Mouse (Mus musculus): ENCODE measurements around the gene Rfc5.

The Rfc5 gene

GRCm38 (mm10) chr5:117359497-117360227, 29.2 kb downstream of the Rfc5 start:
- no peak for TF ChIP-seq GATA4 (IDR thresholded peaks at IDR 0.05; ENCODE audit: insufficient replicate concordance, low read length)

- no peak for TF ChIP-seq GATA4 (IDR thresholded peaks at IDR 0.05; ENCODE audit: insufficient replicate concordance, low read length)
These were observed 30.1 kb downstream of the Rfc5 start for GRCm38 (mm10) chr5:117358725-117359124.

- no peak for TF ChIP-seq GATA4 (IDR thresholded peaks at IDR 0.05; ENCODE audit: insufficient replicate concordance, low read length)
These were observed 30.6 kb downstream of the Rfc5 start for GRCm38 (mm10) chr5:117358248-117358630.

GRCm38 (mm10) chr5:117357478-117358247, 31.2 kb downstream of the Rfc5 start:
- no peak for TF ChIP-seq GATA4 (IDR thresholded peaks at IDR 0.05; ENCODE audit: insufficient replicate concordance, low read length)

- no peak for TF ChIP-seq GATA4 (IDR thresholded peaks at IDR 0.05; ENCODE audit: insufficient replicate concordance, low read length)
These were observed 31.7 kb downstream of the Rfc5 start, which contains the start of gene Wsb2 for GRCm38 (mm10) chr5:117357129-117357477. TSS of gene Wsb2 (plus strand) at chr5:117357304.

- TF ChIP-seq GATA4 (IDR thresholded peaks at IDR 0.05; ENCODE audit: insufficient replicate concordance, low read length) = no peak; the same call in 1 of the 2 replicates
These were observed 32.3 kb downstream of the Rfc5 start for GRCm38 (mm10) chr5:117356365-117357128.

- no peak for TF ChIP-seq GATA4 (IDR thresholded peaks at IDR 0.05; ENCODE audit: insufficient replicate concordance, low read length)
These were observed 33.1 kb downstream of the Rfc5 start for GRCm38 (mm10) chr5:117355648-117356303.

GRCm38 (mm10) chr5:117354121-117354520, 34.7 kb downstream of the Rfc5 start:
- TF ChIP-seq GATA4 (IDR thresholded peaks at IDR 0.05; ENCODE audit: insufficient replicate concordance, low read length) = no peak

- no peak for TF ChIP-seq GATA4 (IDR thresholded peaks at IDR 0.05; ENCODE audit: insufficient replicate concordance, low read length)
These were observed 40.6 kb downstream of the Rfc5 start for GRCm38 (mm10) chr5:117348279-117348678.

GRCm38 (mm10) chr5:117347838-117348237, 41.0 kb downstream of the Rfc5 start:
- no peak for TF ChIP-seq GATA4 (IDR thresholded peaks at IDR 0.05; ENCODE audit: insufficient replicate concordance, low read length)

- TF ChIP-seq GATA4 (IDR thresholded peaks at IDR 0.05; ENCODE audit: insufficient replicate concordance, low read length) = no peak
These were observed 41.8 kb downstream of the Rfc5 start for GRCm38 (mm10) chr5:117347011-117347410.

- TF ChIP-seq GATA4 (IDR thresholded peaks at IDR 0.05; ENCODE audit: insufficient replicate concordance, low read length) = no peak
These were observed 42.6 kb downstream of the Rfc5 start for GRCm38 (mm10) chr5:117346281-117346680.

GRCm38 (mm10) chr5:117345432-117345976, 43.3 kb downstream of the Rfc5 start:
- no peak for TF ChIP-seq GATA4 (IDR thresholded peaks at IDR 0.05; ENCODE audit: insufficient replicate concordance, low read length)

GRCm38 (mm10) chr5:117341896-117342295, 47.0 kb downstream of the Rfc5 start:
- TF ChIP-seq GATA4 (IDR thresholded peaks at IDR 0.05; ENCODE audit: insufficient replicate concordance, low read length) = no peak

- TF ChIP-seq GATA4 (IDR thresholded peaks at IDR 0.05; ENCODE audit: insufficient replicate concordance, low read length) = no peak
These were observed 48.8 kb downstream of the Rfc5 start for GRCm38 (mm10) chr5:117340081-117340480.
